Mouse (Mus musculus): ENCODE measurements around the gene Fgfr2.

GRCm38 (mm10) chr7:132443134-132443533 lies 680.0 kb downstream of the Fgfr2 start:
- TF ChIP-seq CTCF (IDR thresholded peaks at IDR 0.05; ENCODE audit: low read depth): no peak
- TF ChIP-seq EP300 (IDR thresholded peaks at IDR 0.05; ENCODE audit: low read depth): no peak

Measured in liver, postnatal 0 days (tissue).